22 mouse cellular contexts compared by ENCODE assay signal in genomic region chr2:135767535-135767934, GRCm38 (mm10).
DNase-seq lines count a peak whose midpoint lies in the region; ATAC-seq and TF ChIP-seq lines count a peak whose summit lies in the region.
"Had no signal": no experiment of that assay in that cellular context is flagged by ENCODE, and none has a peak within 500 bp of the region (broad histone marks: within the 10 kb centered on the region; RNA-seq: fewer than 3 reads in every experiment).

No protein-coding gene starts in this region.

- no peak for DNase-seq in heart, adult 9 months (ENCODE audit: low spot score in 2 of 2)
- no peak for DNase-seq in lung, postnatal 14 days
- peak; percentile 19 for DNase-seq in NIH3T3 (ENCODE audit: low read depth)
- DNase-seq in brain, embryonic 14.5 days (ENCODE audit: low read depth): peak; percentile 8
- DNase-seq in layer of hippocampus, adult 2 months (ENCODE audit: low spot score in 2 of 2): no peak
- DNase-seq: adrenal gland, postnatal 36 days; cerebellum, adult 11-12 months; cerebellum, postnatal 10 days; gastrocnemius, postnatal 25 days; kidney, adult 11 months; left cerebral cortex, postnatal 4 days; liver, embryonic 13.5 days; lung, embryonic 14.5 days; thymus, postnatal 25 days had no signal

- TF ChIP-seq POLR2A in brain, embryonic 14.5 days (IDR thresholded peaks at IDR 0.05; ENCODE audit: borderline replicate concordance, extremely low read depth, insufficient read depth, insufficient read length, poor library complexity, severe bottlenecking): no peak

- no peaks in the 10 kb centered on the region for H3K9me3 ChIP-seq in heart, embryonic 14.5 days (ENCODE audit: control insufficient read depth, low read length)
- H3K9me3 ChIP-seq in lung, embryonic 16.5 days (ENCODE audit: control insufficient read depth, low read length): no peaks in the 10 kb centered on the region
- H3K9me3 ChIP-seq: forebrain, embryonic 10.5 days; heart, embryonic 15.5 days; hindbrain, embryonic 12.5 days; liver, embryonic 13.5 days; megakaryocyte, embryonic 14.5 days; stomach, embryonic 15.5 days had no signal

- no peaks in the 10 kb centered on the region for H3K27me3 ChIP-seq in heart, embryonic 14.5 days (ENCODE audit: control insufficient read depth, insufficient read depth, low read length)
- no peaks in the 10 kb centered on the region for H3K27me3 ChIP-seq in lung, embryonic 16.5 days (ENCODE audit: control insufficient read depth, insufficient read depth, low read depth, low read length)
- H3K27me3 ChIP-seq: heart, embryonic 15.5 days; hindbrain, embryonic 12.5 days; liver, embryonic 13.5 days; megakaryocyte, embryonic 14.5 days; stomach, embryonic 15.5 days had no signal

- H3K4me1 ChIP-seq in heart, embryonic 14.5 days (ENCODE audit: control insufficient read depth in 2 of 2, insufficient read depth in 2 of 2, low read length in 2 of 2): peaks cover 17 to 31% of the 10 kb centered on the region in 2 experiments
- peaks cover 8% of the 10 kb centered on the region for H3K4me1 ChIP-seq in lung, embryonic 16.5 days (replicated peaks; ENCODE audit: control insufficient read depth, insufficient read depth, low read length)
- H3K4me1 ChIP-seq: liver, embryonic 13.5 days had no signal

- H3K4me3 ChIP-seq in heart, embryonic 14.5 days (ENCODE audit: control insufficient read depth in 1 of 2, insufficient read depth in 1 of 2, low read depth in 1 of 2, low read length in 2 of 2): no peak overlapping the region
- H3K4me3 ChIP-seq in lung, embryonic 16.5 days (ENCODE audit: low read length): no peak overlapping the region
- H3K4me3 ChIP-seq in layer of hippocampus, adult 2 months: no peak overlapping the region
- H3K4me3 ChIP-seq: forebrain, embryonic 10.5 days; heart, embryonic 15.5 days; hindbrain, embryonic 12.5 days; liver, embryonic 13.5 days; megakaryocyte, embryonic 14.5 days; stomach, embryonic 15.5 days had no signal

- WGBS in heart, embryonic 14.5 days: 69% methylated on average over 5 of the region's 5 CpGs
- 65% methylated on average over 5 of the region's 5 CpGs for WGBS in lung, embryonic 16.5 days

- H3K4me2 ChIP-seq in heart, embryonic 14.5 days (ENCODE audit: low read length): peak overlapping the region; percentile 50; the same call in 1 of the 2 replicates
- H3K4me2 ChIP-seq in lung, embryonic 16.5 days (ENCODE audit: low read depth, low read length): no peak overlapping the region
- H3K4me2 ChIP-seq: hindbrain, embryonic 12.5 days; liver, embryonic 13.5 days; lung, embryonic 14.5 days; stomach, embryonic 15.5 days had no signal

- H3K36me3 ChIP-seq in heart, embryonic 14.5 days (ENCODE audit: control insufficient read depth, insufficient read depth, low read length): no peaks in the 10 kb centered on the region
- no peaks in the 10 kb centered on the region for H3K36me3 ChIP-seq in lung, embryonic 16.5 days (ENCODE audit: control insufficient read depth, insufficient read depth, low read length)
- H3K36me3 ChIP-seq: forebrain, embryonic 10.5 days; heart, embryonic 15.5 days; hindbrain, embryonic 12.5 days; liver, embryonic 13.5 days; stomach, embryonic 15.5 days had no signal

- no peak for ATAC-seq in heart, embryonic 14.5 days (ENCODE audit: insufficient number of reproducible peaks, insufficient read depth, low FRiP score, low read depth)
- peak; percentile 66 for ATAC-seq in lung, embryonic 16.5 days (ENCODE audit: low read depth)
- ATAC-seq in inflammation-experienced regulatory T-cells, adult 6 months: no peak

- H3K27ac ChIP-seq in heart, embryonic 14.5 days (replicated peaks in 1 of 2; ENCODE audit: control insufficient read depth in 1 of 2, insufficient read depth in 1 of 2, low read depth in 2 of 2, low read length in 2 of 2): peak overlapping the region; percentile 33 to 35; a peak in 3 of 4 replicates
- no peak overlapping the region for H3K27ac ChIP-seq in lung, embryonic 16.5 days (ENCODE audit: low read length)
- no peak overlapping the region for H3K27ac ChIP-seq in layer of hippocampus, adult 2 months
- H3K27ac ChIP-seq: forebrain, embryonic 10.5 days; hindbrain, embryonic 12.5 days; liver, embryonic 13.5 days; stomach, embryonic 15.5 days had no signal

- TF ChIP-seq CTCF in brain, embryonic 14.5 days (IDR thresholded peaks at IDR 0.05; ENCODE audit: borderline replicate concordance, extremely low read depth, insufficient read depth, insufficient read length): no peak
- no peak for TF ChIP-seq CTCF in layer of hippocampus, adult 2 months (conservative IDR thresholded peaks at IDR 0.05)

- no peak overlapping the region for H3K9ac ChIP-seq in heart, embryonic 14.5 days (ENCODE audit: low read length)
- no peak overlapping the region for H3K9ac ChIP-seq in lung, embryonic 16.5 days (ENCODE audit: low read length)
- H3K9ac ChIP-seq: heart, embryonic 15.5 days; hindbrain, embryonic 12.5 days; liver, embryonic 13.5 days; lung, embryonic 14.5 days; stomach, embryonic 15.5 days had no signal

Comparison
In these comparisons a context has a peak if more than half of its experiments do, and no peak if none do; other contexts are left out.
1. H3K27ac ChIP-seq: peak in heart, embryonic 14.5 days (2 of 2); none in lung, embryonic 16.5 days (single experiment) and layer of hippocampus, adult 2 months (single experiment).
2. DNase-seq: peak in NIH3T3 (single experiment) and brain, embryonic 14.5 days (single experiment); none in heart, adult 9 months (0 of 2), lung, postnatal 14 days (single experiment) and layer of hippocampus, adult 2 months (0 of 2).